Mouse (Mus musculus): Measurements from ENCODE around the gene Glrp1.

Gene Glrp1

GRCm38 (mm10) chr1:88462484-88462883 lies 47.4 kb downstream of the Glrp1 start:
- no peak for DNase-seq (ENCODE audit: low spot score)

- DNase-seq (ENCODE audit: low spot score) = no peak
Observed at GRCm38 (mm10) chr1:88461096-88461495, 48.8 kb downstream of the Glrp1 start.

DNA sequence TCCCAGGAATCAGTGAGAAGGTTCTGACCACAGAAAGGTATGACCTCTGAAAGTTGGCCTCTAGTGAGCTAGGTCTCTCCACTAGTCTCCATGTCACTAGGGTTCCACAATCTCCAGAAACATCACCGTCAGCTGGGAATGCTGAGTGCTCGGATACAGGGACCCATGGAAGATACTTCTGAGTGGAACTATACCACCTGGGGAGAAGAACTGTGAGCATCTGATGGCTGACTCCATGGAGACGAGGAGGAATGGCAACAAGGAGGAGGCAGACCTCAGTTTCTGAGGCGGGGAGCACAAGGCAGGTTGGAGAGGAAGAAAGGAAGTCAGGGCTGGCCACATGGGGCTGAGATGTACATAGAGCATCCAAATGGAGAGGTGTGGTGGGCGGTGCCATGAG lies 50.2 kb downstream of the Glrp1 start:
- DNase-seq (ENCODE audit: low spot score) = no peak

GRCm38 (mm10) chr1:88459196-88459595 lies 50.7 kb downstream of the Glrp1 start:
- DNase-seq (ENCODE audit: low spot score) = no peak

- peak; percentile 79 for DNase-seq (ENCODE audit: low spot score)
Observed at GRCm38 (mm10) chr1:88456451-88457072, 53.3 kb downstream of the Glrp1 start.

DNA sequence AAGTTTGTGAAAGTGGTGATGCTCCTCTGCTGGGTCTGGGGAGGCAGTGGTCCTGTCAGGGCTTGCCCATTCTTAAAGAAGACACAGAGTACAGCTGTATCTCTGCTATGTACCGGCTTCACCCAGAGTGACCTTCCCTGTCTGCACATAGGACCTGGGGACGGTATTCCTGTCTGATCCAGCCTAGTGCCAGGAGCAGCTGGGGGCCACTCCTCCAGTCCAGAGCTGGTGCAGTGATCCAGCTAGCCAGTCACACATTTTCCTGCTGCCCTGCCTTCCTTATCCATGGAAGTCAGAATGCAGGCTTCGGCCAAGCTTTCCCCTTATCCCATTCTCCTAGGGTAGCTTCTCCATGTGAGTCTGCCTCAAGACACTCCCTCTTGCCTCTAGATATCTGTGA lies 54.1 kb downstream of the Glrp1 start:
- DNase-seq (ENCODE audit: low spot score) = no peak

- no peak for DNase-seq (ENCODE audit: low spot score)
Observed at GRCm38 (mm10) chr1:88454703-88455102, 55.2 kb downstream of the Glrp1 start.

- no peak for DNase-seq (ENCODE audit: low spot score)
Observed at GRCm38 (mm10) chr1:88452198-88452597, 57.7 kb downstream of the Glrp1 start.

DNA sequence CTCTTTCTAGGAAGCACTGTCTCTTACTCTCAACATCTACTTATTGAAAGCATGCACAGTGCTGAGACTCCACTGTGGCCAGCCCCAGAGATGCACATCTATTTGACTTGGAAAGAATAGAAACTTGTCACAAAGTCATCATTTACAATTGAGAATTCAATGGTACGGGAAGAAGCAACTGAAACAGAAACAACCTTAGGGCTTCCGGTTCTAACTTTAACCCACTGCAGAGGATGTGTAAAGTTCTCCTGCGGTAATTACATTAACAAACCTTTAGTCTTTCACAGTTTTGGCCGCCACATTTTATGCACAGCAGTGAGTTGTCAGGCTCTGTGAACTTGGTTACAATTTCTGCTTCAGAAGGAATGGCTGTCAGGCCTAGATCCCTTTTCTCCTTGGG lies 59.2 kb downstream of the Glrp1 start:
- no peak for DNase-seq (ENCODE audit: low spot score)
